ENCODE assay signal across 27 mouse cellular contexts in the genomic region with DNA sequence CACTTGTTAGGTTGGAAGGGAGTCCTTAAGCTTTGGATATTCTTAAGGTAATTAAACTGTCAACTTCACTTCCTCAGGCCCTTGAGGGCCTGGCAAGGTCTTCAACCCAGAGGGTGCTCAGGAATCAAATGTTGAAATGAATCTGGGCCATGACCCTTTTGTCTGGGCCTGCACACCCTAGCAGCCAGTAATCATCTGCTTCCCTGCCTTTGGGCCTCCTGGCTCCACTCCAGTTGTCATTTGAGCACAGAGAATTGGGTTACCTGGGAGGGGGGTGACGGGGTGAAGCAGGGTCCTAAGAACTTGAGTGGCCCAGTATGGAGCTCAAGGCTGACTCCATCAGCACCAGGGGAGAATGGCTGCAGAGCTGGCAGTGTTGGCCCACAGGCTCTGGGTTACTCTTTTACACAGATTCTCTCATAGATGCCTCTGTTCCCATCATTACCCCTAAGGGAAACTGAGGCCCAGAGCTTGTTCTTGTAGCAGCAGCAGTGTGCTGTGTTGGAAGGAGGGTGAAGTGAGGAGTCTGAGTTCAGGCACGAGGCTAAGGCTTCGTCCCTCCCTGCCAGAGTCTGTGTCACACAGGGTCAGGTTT. TPM values are rescaled to one million over a fixed set of nuclear protein-coding genes. Genes with fewer than 3 reads are reported as not detected.
DNase-seq lines count a peak whose midpoint lies in the region; ATAC-seq and TF ChIP-seq lines count a peak whose summit lies in the region.
"Had no signal": no experiment of that assay in that cellular context is flagged by ENCODE, and none has a peak within 500 bp of the region (broad histone marks: within the 10 kb centered on the region; RNA-seq: fewer than 3 reads in every experiment).

No protein-coding gene starts in this region.

- no peaks in the 10 kb centered on the region for H3K27me3 ChIP-seq in kidney, embryonic 14.5 days (ENCODE audit: control insufficient read depth, insufficient read depth, low read length)
- no peaks in the 10 kb centered on the region for H3K27me3 ChIP-seq in kidney, adult 2 months (replicated peaks; ENCODE audit: control insufficient read depth, insufficient read depth, low read length)
- no peaks in the 10 kb centered on the region for H3K27me3 ChIP-seq in embryonic facial prominence, embryonic 10.5 days (replicated peaks; ENCODE audit: low read depth, poor library complexity, severe bottlenecking)
- no peaks in the 10 kb centered on the region for H3K27me3 ChIP-seq in embryonic facial prominence, embryonic 12.5 days
- H3K27me3 ChIP-seq: forebrain, embryonic 15.5 days; hindbrain, embryonic 13.5 days; midbrain, embryonic 15.5 days had no signal

- H3K9me3 ChIP-seq in kidney, embryonic 14.5 days (ENCODE audit: control insufficient read depth, low read length) = no peaks in the 10 kb centered on the region
- no peaks in the 10 kb centered on the region for H3K9me3 ChIP-seq in embryonic facial prominence, embryonic 10.5 days
- H3K9me3 ChIP-seq in embryonic facial prominence, embryonic 12.5 days = no peaks in the 10 kb centered on the region
- H3K9me3 ChIP-seq: forebrain, embryonic 15.5 days; hindbrain, embryonic 13.5 days; midbrain, embryonic 15.5 days had no signal

- intact Hi-C loops in gastrocnemius, postnatal 14 days (cut with DNase I; ENCODE audit: low total_unique reads) = no loop called here

- H3K4me2 ChIP-seq in kidney, embryonic 14.5 days (replicated peaks; ENCODE audit: low read depth, low read length) = no peak overlapping the region
- no peak overlapping the region for H3K4me2 ChIP-seq in embryonic facial prominence, embryonic 12.5 days (replicated peaks)
- H3K4me2 ChIP-seq: forebrain, embryonic 15.5 days; hindbrain, embryonic 13.5 days; midbrain, embryonic 15.5 days had no signal

- no peak for TF ChIP-seq CTCF in kidney, adult 2 months (conservative IDR thresholded peaks at IDR 0.05; ENCODE audit: insufficient read depth, insufficient read length, low read depth, low read length)

- H3K27ac ChIP-seq in kidney, embryonic 14.5 days (ENCODE audit: low read depth, low read length) = peak overlapping the region; percentile 47; the same call in 1 of the 2 replicates
- no peak overlapping the region for H3K27ac ChIP-seq in kidney, adult 2 months (ENCODE audit: insufficient read depth, low read depth, low read length)
- H3K27ac ChIP-seq in embryonic facial prominence, embryonic 10.5 days (replicated peaks) = 0 out of 2 replicates have a peak overlapping the region, but pooled peaks have one; percentile 14
- peak overlapping the region; percentile 48; the same call in 1 of the 2 replicates for H3K27ac ChIP-seq in embryonic facial prominence, embryonic 12.5 days
- H3K27ac ChIP-seq: forebrain, embryonic 15.5 days; hindbrain, embryonic 13.5 days; midbrain, embryonic 15.5 days had no signal

- TF ChIP-seq POLR2A in kidney, adult 2 months (IDR thresholded peaks at IDR 0.05; ENCODE audit: low read depth, low read length) = no peak

- peak; percentile 71 for ATAC-seq in kidney, embryonic 14.5 days (ENCODE audit: low FRiP score, low TSS enrichment)
- ATAC-seq in embryonic facial prominence, embryonic 12.5 days (ENCODE audit: insufficient number of reproducible peaks, insufficient read depth, low FRiP score, low TSS enrichment) = no peak
- ATAC-seq: activated CD4-positive, CD25-positive, alpha-beta regulatory T cell, adult 4 months; forebrain, embryonic 15.5 days; midbrain, embryonic 15.5 days had no signal

- peaks cover 27% of the 10 kb centered on the region for H3K4me1 ChIP-seq in kidney, embryonic 14.5 days (ENCODE audit: control insufficient read depth, insufficient read depth, low read length)
- peaks cover 9% of the 10 kb centered on the region; the same call in 1 of the 2 replicates for H3K4me1 ChIP-seq in kidney, adult 2 months (ENCODE audit: control insufficient read depth, insufficient read depth, low read length)
- H3K4me1 ChIP-seq in embryonic facial prominence, embryonic 10.5 days = peaks cover 55% of the 10 kb centered on the region
- peaks cover 28% of the 10 kb centered on the region for H3K4me1 ChIP-seq in embryonic facial prominence, embryonic 12.5 days
- H3K4me1 ChIP-seq: midbrain, embryonic 15.5 days had no signal

- no peak overlapping the region for H3K9ac ChIP-seq in kidney, embryonic 14.5 days (ENCODE audit: low read depth, low read length)
- H3K9ac ChIP-seq in embryonic facial prominence, embryonic 12.5 days = no peak overlapping the region
- H3K9ac ChIP-seq: forebrain, embryonic 15.5 days; hindbrain, embryonic 13.5 days; midbrain, embryonic 15.5 days had no signal

- 52% methylated on average over 3 of the region's 3 CpGs for WGBS in kidney, embryonic 14.5 days
- 88% methylated on average over 3 of the region's 3 CpGs for WGBS in kidney, adult 2 months
- WGBS in embryonic facial prominence, embryonic 10.5 days = 85% methylated on average over 3 of the region's 3 CpGs
- WGBS in embryonic facial prominence, embryonic 12.5 days = 66% methylated on average over 3 of the region's 3 CpGs

- H3K4me3 ChIP-seq in kidney, embryonic 14.5 days (ENCODE audit: low read length) = no peak overlapping the region
- H3K4me3 ChIP-seq in kidney, adult 2 months (ENCODE audit: insufficient read depth, low read depth, low read length) = no peak overlapping the region
- no peak overlapping the region for H3K4me3 ChIP-seq in embryonic facial prominence, embryonic 10.5 days
- H3K4me3 ChIP-seq in embryonic facial prominence, embryonic 12.5 days = no peak overlapping the region
- H3K4me3 ChIP-seq: forebrain, embryonic 15.5 days; hindbrain, embryonic 13.5 days; midbrain, embryonic 15.5 days had no signal

- no peaks in the 10 kb centered on the region for H3K36me3 ChIP-seq in kidney, embryonic 14.5 days (ENCODE audit: control insufficient read depth, insufficient read depth, low read length)
- H3K36me3 ChIP-seq in kidney, adult 2 months (ENCODE audit: control insufficient read depth, insufficient read depth, low read length) = no peaks in the 10 kb centered on the region
- H3K36me3 ChIP-seq in embryonic facial prominence, embryonic 10.5 days (replicated peaks) = peaks cover 6% of the 10 kb centered on the region
- H3K36me3 ChIP-seq in embryonic facial prominence, embryonic 12.5 days = no peaks in the 10 kb centered on the region
- H3K36me3 ChIP-seq: forebrain, embryonic 15.5 days; hindbrain, embryonic 13.5 days; midbrain, embryonic 15.5 days had no signal

- no peak for DNase-seq in kidney, adult 2 months
- no peak for DNase-seq in embryonic facial prominence, embryonic 10.5 days (ENCODE audit: low spot score)
- DNase-seq in gastrocnemius, postnatal 14 days = peak; percentile 45
- DNase-seq in urinary bladder, adult 18-20 months (ENCODE audit: low spot score in 2 of 2) = no peak
- no peak for DNase-seq in yolk sac, embryonic 10.5 days (ENCODE audit: low spot score)
- DNase-seq: adrenal gland, adult 8-10 months; cerebellum, adult 11-12 months; cerebellum, postnatal 10 days; heart, adult 18-20 months; heart, postnatal 36 days; kidney, adult 18-20 months; lung, postnatal 4 days had no signal

RNA-seq across cellular contexts. Expression of a gene that starts 21.5 kb away (rescaled TPM):
- not detected in 2 replicates for polyA plus RNA-seq in kidney, embryonic 14.5 days (2014; fragmentation: Nextera tagmentation; extraction: Ambion mirVana)
- polyA plus RNA-seq in kidney, adult 2 months (2012; rRNA removed) = 0.14 and 2.2 TPM in 2 replicates
- 0.22 TPM in 1 of 2 replicates, not detected in the other for polyA plus RNA-seq in embryonic facial prominence, embryonic 10.5 days (2016; fragmentation: Nextera tagmentation; extraction: Ambion mirVana)
- 0.24 and 0.27 TPM in 2 replicates for polyA plus RNA-seq in embryonic facial prominence, embryonic 12.5 days (2016; fragmentation: Nextera tagmentation; extraction: Ambion mirVana)
- 100 to 1,000 TPM; 113 to 188 TPM for total RNA-seq in gastrocnemius, postnatal 14 days (2021)
- total RNA-seq: megakaryocyte-erythroid progenitor cell, adult 5-6 weeks; MEL had no signal
- polyA plus RNA-seq: activated CD4-positive, CD25-positive, alpha-beta regulatory T cell, adult 4 months; embryonic facial prominence, embryonic 11.5 days; heart, embryonic 14.5 days; large intestine, adult 2 months; small intestine, adult 2 months had no signal

RNA-seq across cellular contexts. Expression of a gene that starts 31.1 kb away (rescaled TPM):
- 7.2 and 9.8 TPM in 2 replicates for polyA plus RNA-seq in kidney, embryonic 14.5 days (2014; fragmentation: Nextera tagmentation; extraction: Ambion mirVana)
- polyA plus RNA-seq in kidney, adult 2 months (2012; rRNA removed) = 167 and 177 TPM in 2 replicates
- 1.1 and 1.3 TPM in 2 replicates for polyA plus RNA-seq in embryonic facial prominence, embryonic 10.5 days (2016; fragmentation: Nextera tagmentation; extraction: Ambion mirVana)
- polyA plus RNA-seq in embryonic facial prominence, embryonic 12.5 days (2016; fragmentation: Nextera tagmentation; extraction: Ambion mirVana) = 1.3 and 1.9 TPM in 2 replicates
- total RNA-seq in gastrocnemius, postnatal 14 days (2021) = 1 to 10 TPM; 3.3 to 4.3 TPM
- total RNA-seq: megakaryocyte-erythroid progenitor cell, adult 5-6 weeks had no signal
- polyA plus RNA-seq: activated CD4-positive, CD25-positive, alpha-beta regulatory T cell, adult 4 months had no signal

RNA-seq across cellular contexts. Expression of a gene that starts 32.8 kb away (rescaled TPM):
- polyA plus RNA-seq in kidney, embryonic 14.5 days (2014; fragmentation: Nextera tagmentation; extraction: Ambion mirVana) = 23.1 and 29.8 TPM in 2 replicates
- polyA plus RNA-seq in kidney, adult 2 months (2012; rRNA removed) = 23.0 and 28.2 TPM in 2 replicates
- polyA plus RNA-seq in embryonic facial prominence, embryonic 10.5 days (2016; fragmentation: Nextera tagmentation; extraction: Ambion mirVana) = 13.2 and 13.5 TPM in 2 replicates
- polyA plus RNA-seq in embryonic facial prominence, embryonic 12.5 days (2016; fragmentation: Nextera tagmentation; extraction: Ambion mirVana) = 20.3 and 20.5 TPM in 2 replicates
- 10 to 100 TPM; 14.8 to 17.4 TPM for total RNA-seq in gastrocnemius, postnatal 14 days (2021)

RNA-seq across cellular contexts. Expression of a gene that starts 33.4 kb away (rescaled TPM):
- polyA plus RNA-seq in kidney, embryonic 14.5 days (2014; fragmentation: Nextera tagmentation; extraction: Ambion mirVana) = 33.4 and 42.3 TPM in 2 replicates
- 54.9 and 56.1 TPM in 2 replicates for polyA plus RNA-seq in kidney, adult 2 months (2012; rRNA removed)
- polyA plus RNA-seq in embryonic facial prominence, embryonic 10.5 days (2016; fragmentation: Nextera tagmentation; extraction: Ambion mirVana) = 43.1 and 45.0 TPM in 2 replicates
- polyA plus RNA-seq in embryonic facial prominence, embryonic 12.5 days (2016; fragmentation: Nextera tagmentation; extraction: Ambion mirVana) = 41.5 and 41.7 TPM in 2 replicates
- total RNA-seq in gastrocnemius, postnatal 14 days (2021) = 1 to 10 TPM; 8.0 to 9.1 TPM

RNA-seq across cellular contexts. Expression of a gene that starts 37.7 kb away (rescaled TPM):
- polyA plus RNA-seq in kidney, embryonic 14.5 days (2014; fragmentation: Nextera tagmentation; extraction: Ambion mirVana) = 0.33 and 0.61 TPM in 2 replicates
- polyA plus RNA-seq in kidney, adult 2 months (2012; rRNA removed) = 3.6 and 5.1 TPM in 2 replicates
- polyA plus RNA-seq in embryonic facial prominence, embryonic 10.5 days (2016; fragmentation: Nextera tagmentation; extraction: Ambion mirVana) = 0.17 TPM in 1 of 2 replicates, not detected in the other
- not detected in 2 replicates for polyA plus RNA-seq in embryonic facial prominence, embryonic 12.5 days (2016; fragmentation: Nextera tagmentation; extraction: Ambion mirVana)
- under 1 TPM; 0.25 to 0.42 TPM for total RNA-seq in gastrocnemius, postnatal 14 days (2021)
- total RNA-seq: heart, adult 18-20 months; heart, postnatal 36 days; megakaryocyte-erythroid progenitor cell, adult 5-6 weeks; MEL had no signal
- polyA plus RNA-seq: activated CD4-positive, CD25-positive, alpha-beta regulatory T cell, adult 4 months; embryonic facial prominence, embryonic 11.5 days; forebrain, embryonic 15.5 days; heart, embryonic 14.5 days; hindbrain, embryonic 13.5 days; limb, embryonic 11.5 days; lung, embryonic 16.5 days; midbrain, embryonic 15.5 days; small intestine, adult 2 months; thymus, postnatal 0 days had no signal

Comparison
In these comparisons a context has a peak if more than half of its experiments do, and no peak if none do; other contexts are left out.
1. RNA of a gene that starts 31.1 kb away (polyA plus RNA-seq): 167 to 177 TPM in kidney, adult 2 months; 7.2 to 9.8 TPM in kidney, embryonic 14.5 days, 1.3 to 1.9 TPM in embryonic facial prominence, embryonic 12.5 days and 1.1 to 1.3 TPM in embryonic facial prominence, embryonic 10.5 days; every median in the first group is over 10 times any median in the second.